Mouse (Mus musculus) heart, adult 2 months (tissue): ENCODE measurements at regions not wholly inside any gene's neighbourhood (a gene's known extent, or its start where the extent isn't known, plus 50 kb on each side); places are given as distances from the start of the nearest gene placed in this dataset.

ENCODE experiments used
- CTCF ChIP-seq: fragments of 200-600 bp; IDR thresholded peaks from 2 replicates; pipeline ENCODE4 v1.8.1; 2022; ENCODE audit warnings: antibody characterized with exemption, mild to moderate bottlenecking, moderate library complexity
- POLR2A ChIP-seq: fragments of 200-500 bp; IDR thresholded peaks from 2 replicates; pipeline ENCODE4 v1.6.1; 2011; ENCODE audit warnings: mild to moderate bottlenecking, low read depth, low read length, control low read depth; ENCODE audit not compliant: insufficient read depth

DNA sequence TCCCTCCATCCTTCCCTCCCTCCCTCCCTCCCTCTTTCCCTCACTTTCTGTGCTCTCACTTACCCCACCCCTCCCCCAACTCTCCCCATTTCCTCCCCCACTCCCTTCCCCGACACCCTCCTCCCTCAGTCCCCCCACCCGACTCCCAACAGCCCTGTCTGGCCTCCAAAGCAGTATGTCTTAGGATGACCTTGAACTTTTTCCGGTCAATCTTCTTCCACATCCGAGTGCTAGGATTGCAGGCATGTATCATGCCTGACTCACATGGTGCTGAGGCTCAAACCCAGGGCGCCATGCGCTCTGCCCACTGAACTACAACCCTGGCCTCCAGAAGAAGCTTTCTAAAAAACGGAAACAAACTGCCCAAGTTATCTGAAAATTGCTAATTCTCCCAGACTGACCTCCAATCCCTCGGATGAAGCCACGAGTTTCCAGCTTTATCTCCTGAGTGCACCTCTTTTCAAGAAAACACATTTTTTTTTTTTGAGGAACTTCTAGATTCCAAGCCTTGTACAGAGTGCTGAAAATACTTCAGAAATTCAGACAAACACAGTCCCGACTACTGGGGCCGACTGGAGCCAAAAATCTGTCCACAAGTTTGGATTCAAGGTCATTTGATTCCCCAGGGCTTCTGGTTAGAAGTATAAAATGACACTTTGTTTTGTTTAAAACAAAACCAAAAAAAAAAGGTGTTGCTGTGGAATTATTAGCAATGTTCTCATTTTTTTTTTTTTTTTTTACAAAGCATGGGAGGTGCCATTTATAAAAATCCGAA, 141.7 kb upstream of the Tbca start:
- TF ChIP-seq CTCF, result no peak
- no peak for TF ChIP-seq POLR2A
